Mouse (Mus musculus) embryonic facial prominence, embryonic 15.5 days (tissue): Measurements from ENCODE around the gene Myo1b. TPM values are rescaled to one million over a fixed set of nuclear protein-coding genes. Genes with fewer than 3 reads are reported as not detected.
A peak's percentile ranks its signal among the peaks of the same experiment; 100 is the strongest.

ENCODE experiments used
- ATAC-seq: fragments of 200-750 bp; cut with Nextera tagmentation; 2 replicates; pipeline ENCODE4 v1.8.0; 2017; ENCODE audit warnings: low read depth, moderate TSS enrichment; ENCODE audit not compliant: insufficient number of reproducible peaks, low FRiP score, low TSS enrichment
- H3K27ac ChIP-seq: fragments of 300-500 bp; sonication (generic); replicated peaks from 2 replicates; pipeline ENCODE4 v1.5.1; 2015; ENCODE audit warnings: mild to moderate bottlenecking, inconsistent platforms
- H3K27me3 ChIP-seq: fragments of 300-500 bp; sonication (generic); 2 replicates; pipeline ENCODE4 v1.6.1; 2015; ENCODE audit warnings: inconsistent platforms
- H3K36me3 ChIP-seq: fragments of 300-500 bp; sonication (generic); 2 replicates; pipeline ENCODE4 v1.6.1; 2015; ENCODE audit warnings: mild to moderate bottlenecking, inconsistent platforms
- H3K4me1 ChIP-seq: fragments of 300-500 bp; sonication (generic); 2 replicates; pipeline ENCODE4 v1.6.1; 2015; ENCODE audit warnings: inconsistent platforms
- H3K4me2 ChIP-seq: fragments of 300-500 bp; sonication (generic); replicated peaks from 2 replicates; pipeline ENCODE4 v1.6.1; 2015; ENCODE audit warnings: mild to moderate bottlenecking, inconsistent platforms
- H3K4me3 ChIP-seq: fragments of 300-500 bp; sonication (generic); replicated peaks from 2 replicates; pipeline ENCODE4 v1.5.1; 2015; ENCODE audit warnings: mild to moderate bottlenecking, inconsistent platforms
- H3K9ac ChIP-seq: fragments of 300-500 bp; sonication (generic); 2 replicates; pipeline ENCODE4 v1.6.1; 2015; ENCODE audit warnings: inconsistent platforms
- H3K9me3 ChIP-seq: fragments of 300-500 bp; sonication (generic); replicated peaks from 2 replicates; pipeline ENCODE4 v1.6.1; 2016; ENCODE audit warnings: inconsistent platforms
- WGBS: fragments of 180-500 bp; shearing (Covaris S2); methylation state at CpG from one replicate; pipeline ENCODE4 v1.1.7; 2015; 5-methylcytosine and 5-hydroxymethylcytosine counted together
- polyA plus RNA-seq: library from polyadenylated mRNA; unstranded; fragments of >200 nt; fragmentation: Nextera tagmentation; extraction: Ambion mirVana; gene quantifications from 2 replicates; pipeline ENCODE4 v1.2.1, GENCODE M21; 2015

The Myo1b gene
- polyA plus RNA-seq, 1 experiment from 2014 or later, result 76.2 TPM

DNA sequence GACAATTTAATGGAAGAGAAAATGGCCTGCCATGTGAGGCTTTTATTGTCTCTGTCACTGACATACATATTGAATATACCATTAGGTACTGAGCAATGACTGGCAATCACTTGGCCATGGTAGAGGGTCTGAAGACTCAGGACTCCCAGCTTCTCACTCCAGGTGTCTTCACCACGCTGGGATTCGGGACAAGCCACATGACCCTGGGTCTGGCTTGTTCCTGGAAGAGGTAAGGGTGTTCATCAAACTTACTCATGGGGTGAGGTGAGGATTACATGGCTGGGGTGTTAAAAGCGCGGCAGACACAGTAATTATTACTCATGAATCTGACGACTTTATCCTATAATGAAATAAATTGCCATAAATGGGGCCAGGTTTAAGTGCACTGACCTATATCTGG lies 405 bp upstream of the Myo1b start:
- peak overlapping the region; percentile 64 for H3K4me2 ChIP-seq
- peak overlapping the region; percentile 69 for H3K4me3 ChIP-seq
- no peaks in the 10 kb centered on the region for H3K36me3 ChIP-seq
- H3K4me1 ChIP-seq, result peaks cover 14% of the 10 kb centered on the region
- no peaks in the 10 kb centered on the region for H3K27me3 ChIP-seq
- H3K9ac ChIP-seq, result no peak overlapping the region
- no peak for ATAC-seq
- WGBS, result 49% methylated on average over 5 of the region's 5 CpGs
- H3K9me3 ChIP-seq, result no peaks in the 10 kb centered on the region
- no peak overlapping the region for H3K27ac ChIP-seq

DNA sequence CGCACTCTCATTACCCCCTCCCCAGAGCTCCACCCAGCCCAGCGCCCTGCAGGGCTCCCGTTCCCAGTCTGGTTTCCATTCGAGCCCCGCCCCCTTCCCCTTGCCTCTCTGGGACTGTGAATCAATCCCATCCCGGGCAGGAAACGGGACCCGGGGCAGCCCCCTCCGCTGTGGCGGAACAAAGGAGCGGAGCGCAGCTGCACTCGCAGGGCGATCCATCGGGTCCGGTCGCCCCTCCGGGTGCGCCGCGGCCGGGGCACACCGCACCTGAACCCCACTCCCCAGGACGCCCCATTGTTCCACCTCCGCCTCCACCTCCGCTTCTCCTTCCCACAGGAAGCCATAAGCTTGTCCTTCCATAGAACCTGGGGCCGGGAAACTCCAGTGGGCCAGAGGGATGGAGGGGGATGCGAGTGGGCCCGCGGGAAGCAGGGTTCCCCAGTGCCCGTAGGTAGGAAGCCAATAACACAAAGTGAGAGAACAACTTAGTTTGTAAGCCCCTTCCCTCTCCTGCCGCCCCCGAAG lies 758 bp downstream of the Myo1b start:
- Histone ChIP-seq H3K4me1 (peaks cover 14% of the 10 kb centered on the region), H3K27ac (peak overlapping the region; percentile 86), H3K9ac (peak overlapping the region; percentile 76), H3K4me3 (peak overlapping the region; percentile 69), H3K4me2 (peak overlapping the region; percentile 64), H3K36me3 (no peaks in the 10 kb centered on the region), H3K27me3 (no peaks in the 10 kb centered on the region), H3K9me3 (no peaks in the 10 kb centered on the region)
- peak; percentile 88 for ATAC-seq
- under 1% methylated on average over 33 of the region's 33 CpGs for WGBS

DNA sequence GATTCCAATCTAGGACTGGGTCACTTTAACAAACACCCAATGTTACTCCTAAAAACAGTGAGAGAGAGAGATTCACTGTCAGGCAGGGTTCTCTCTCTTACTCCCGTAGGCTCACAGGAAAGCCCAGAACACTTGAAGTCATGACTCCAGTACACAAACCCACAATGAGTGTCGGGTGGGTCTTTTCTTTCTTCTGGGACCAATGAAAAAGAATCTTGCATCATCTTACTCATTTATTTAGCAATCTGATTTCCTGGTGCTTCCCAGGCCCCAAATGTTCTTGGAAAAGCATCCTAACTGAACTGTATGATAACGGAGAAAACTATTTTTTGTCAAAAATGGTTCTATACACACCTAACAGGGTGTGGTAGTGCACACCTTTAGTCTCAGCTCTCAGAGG lies 1.8 kb downstream of the Myo1b start:
- Histone ChIP-seq H3K4me2 (peak overlapping the region; percentile 64), H3K4me1 (peaks cover 20% of the 10 kb centered on the region), H3K27ac (no peak overlapping the region), H3K4me3 (peak overlapping the region; percentile 69; the same call in 1 of the 2 replicates), H3K9me3 (no peaks in the 10 kb centered on the region), H3K36me3 (no peaks in the 10 kb centered on the region), H3K9ac (no peak overlapping the region), H3K27me3 (no peaks in the 10 kb centered on the region)
- WGBS, result 66% methylated on average over 3 of the region's 3 CpGs
- no peak for ATAC-seq

DNA sequence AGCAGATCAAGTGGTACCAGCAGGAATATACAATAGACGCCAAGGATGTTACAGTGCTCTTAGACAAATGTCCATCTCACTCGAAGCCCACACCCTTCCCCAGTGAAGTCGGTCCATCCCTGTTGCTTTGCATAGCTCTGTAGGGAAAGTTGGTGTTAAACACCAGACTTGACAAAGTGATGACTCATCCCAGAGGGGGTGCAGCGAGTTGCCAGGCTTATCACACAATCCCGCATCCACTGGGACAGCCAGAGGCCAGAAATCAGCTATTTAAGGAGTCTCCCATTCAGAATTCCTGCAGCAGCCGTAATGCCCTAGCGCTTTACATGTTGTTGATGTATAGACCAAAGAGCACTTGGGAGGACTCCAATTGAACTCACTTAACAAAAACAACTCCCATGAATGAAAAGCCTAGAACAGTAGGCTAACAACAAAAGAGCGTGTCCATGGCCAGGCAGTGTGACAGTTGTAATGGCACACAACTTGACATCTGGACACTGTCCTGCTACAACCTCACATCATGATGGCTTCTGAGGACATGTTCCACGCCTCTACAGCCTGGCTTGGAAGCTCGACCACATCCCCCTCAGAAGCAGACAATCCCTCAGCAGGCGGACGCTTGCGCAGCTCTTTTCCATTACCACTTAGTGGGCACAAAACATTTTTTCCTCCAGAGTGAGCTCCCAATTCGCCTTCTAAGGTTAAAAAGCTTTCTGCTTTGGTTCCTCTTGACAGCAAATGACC lies 2.6 kb downstream of the Myo1b start:
- Histone ChIP-seq H3K27ac (no peak overlapping the region), H3K4me2 (peak overlapping the region; percentile 64; the same call in 1 of the 2 replicates), H3K36me3 (no peaks in the 10 kb centered on the region), H3K4me1 (peaks cover 20% of the 10 kb centered on the region), H3K9ac (no peak overlapping the region), H3K4me3 (0 out of 2 replicates have a peak overlapping the region, but pooled peaks have one; percentile 69), H3K27me3 (no peaks in the 10 kb centered on the region), H3K9me3 (no peaks in the 10 kb centered on the region)
- no peak for ATAC-seq
- 66% methylated on average over 14 of the region's 14 CpGs for WGBS

DNA sequence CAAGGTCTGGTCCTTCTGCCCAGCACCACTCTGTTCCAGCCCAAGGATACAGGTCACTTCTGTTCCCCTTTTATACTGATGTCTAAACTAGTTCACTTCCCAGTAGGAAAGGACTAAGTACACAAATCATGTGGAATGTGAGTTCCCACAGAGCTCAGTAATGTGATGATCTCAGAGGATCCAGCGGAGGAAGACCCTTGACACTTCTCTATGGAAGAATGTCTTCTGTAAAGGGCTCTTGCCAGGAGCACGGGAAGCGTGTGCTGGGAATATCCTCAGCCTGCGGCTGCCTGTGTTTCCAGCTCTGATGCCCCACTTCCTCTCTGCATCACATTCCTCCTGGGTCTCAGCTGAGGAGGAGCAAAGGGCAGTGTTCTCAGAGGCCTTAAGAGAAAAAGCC lies 4.5 kb downstream of the Myo1b start:
- H3K4me2 ChIP-seq, result no peak overlapping the region
- WGBS, result 54% methylated on average over 4 of the region's 4 CpGs
- H3K27ac ChIP-seq, result no peak overlapping the region
- no peak overlapping the region for H3K4me3 ChIP-seq
- H3K4me1 ChIP-seq, result peaks cover 31% of the 10 kb centered on the region
- no peaks in the 10 kb centered on the region for H3K36me3 ChIP-seq
- no peak for ATAC-seq
- no peaks in the 10 kb centered on the region for H3K9me3 ChIP-seq
- no peaks in the 10 kb centered on the region for H3K27me3 ChIP-seq
- no peak overlapping the region for H3K9ac ChIP-seq

- H3K36me3 ChIP-seq, result no peaks in the 10 kb centered on the region
- no peak overlapping the region for H3K27ac ChIP-seq
- no peaks in the 10 kb centered on the region for H3K27me3 ChIP-seq
- H3K4me3 ChIP-seq, result no peak overlapping the region
- no peaks in the 10 kb centered on the region for H3K9me3 ChIP-seq
- H3K9ac ChIP-seq, result no peak overlapping the region
- 61% methylated on average over 2 of the region's 2 CpGs for WGBS
- peaks cover 43% of the 10 kb centered on the region for H3K4me1 ChIP-seq
- ATAC-seq, result no peak
- no peak overlapping the region for H3K4me2 ChIP-seq
These were observed 6.7 kb downstream of the Myo1b start for GRCm38 (mm10) chr1:51909204-51909603.

- no peak overlapping the region for H3K4me2 ChIP-seq
- no peaks in the 10 kb centered on the region for H3K36me3 ChIP-seq
- H3K27me3 ChIP-seq, result no peaks in the 10 kb centered on the region
- no peak overlapping the region for H3K9ac ChIP-seq
- H3K27ac ChIP-seq, result peak overlapping the region; percentile 29; the same call in 1 of the 2 replicates
- no peak for ATAC-seq
- no peak overlapping the region for H3K4me3 ChIP-seq
- WGBS, result 46% methylated on average over 8 of the region's 8 CpGs
- H3K9me3 ChIP-seq, result no peaks in the 10 kb centered on the region
- H3K4me1 ChIP-seq, result peaks cover 38% of the 10 kb centered on the region
These were observed 8.1 kb downstream of the Myo1b start for GRCm38 (mm10) chr1:51907821-51908220.

- WGBS, result 82% methylated on average over 8 of the region's 8 CpGs
- Histone ChIP-seq H3K4me1 (peaks cover 38% of the 10 kb centered on the region), H3K9ac (no peak overlapping the region), H3K36me3 (no peaks in the 10 kb centered on the region), H3K4me2 (no peak overlapping the region), H3K4me3 (no peak overlapping the region), H3K9me3 (no peaks in the 10 kb centered on the region), H3K27me3 (no peaks in the 10 kb centered on the region), H3K27ac (no peak overlapping the region)
- ATAC-seq, result no peak
These were observed 9.5 kb downstream of the Myo1b start for GRCm38 (mm10) chr1:51906206-51906906.

DNA sequence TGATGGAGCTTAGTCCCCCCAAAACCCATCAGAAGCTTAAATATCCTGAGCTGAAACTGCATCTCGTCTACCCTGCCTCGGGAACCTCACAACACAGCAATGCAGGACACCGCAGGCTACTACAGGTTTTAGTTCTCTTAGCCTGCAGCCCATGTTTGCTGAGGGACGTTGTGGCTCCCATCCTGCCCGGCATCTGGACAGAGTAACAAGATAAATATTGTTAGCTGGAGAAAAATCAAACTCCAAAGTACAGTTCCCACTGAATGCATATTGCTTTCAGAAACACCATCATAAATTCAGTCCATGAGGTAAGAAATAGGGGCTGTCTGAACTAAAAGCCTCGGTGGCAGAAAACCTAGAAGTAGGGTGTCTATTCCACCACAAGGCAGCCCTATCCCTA lies 10.8 kb downstream of the Myo1b start:
- 79% methylated on average over 6 of the region's 6 CpGs for WGBS
- Histone ChIP-seq H3K4me2 (no peak overlapping the region), H3K36me3 (no peaks in the 10 kb centered on the region), H3K4me1 (peaks cover 38% of the 10 kb centered on the region), H3K9ac (no peak overlapping the region), H3K27me3 (no peaks in the 10 kb centered on the region), H3K4me3 (no peak overlapping the region), H3K27ac (no peak overlapping the region), H3K9me3 (no peaks in the 10 kb centered on the region)
- ATAC-seq, result no peak

- Histone ChIP-seq H3K27ac (no peak overlapping the region), H3K4me1 (peaks cover 23% of the 10 kb centered on the region), H3K9ac (no peak overlapping the region), H3K9me3 (no peaks in the 10 kb centered on the region), H3K36me3 (no peaks in the 10 kb centered on the region), H3K4me2 (no peak overlapping the region), H3K27me3 (no peaks in the 10 kb centered on the region), H3K4me3 (no peak overlapping the region)
- ATAC-seq, result peak; percentile 61
- WGBS, result 28% methylated on average over 6 of the region's 6 CpGs
These were observed 18.7 kb downstream of the Myo1b start for GRCm38 (mm10) chr1:51897160-51897572.

DNA sequence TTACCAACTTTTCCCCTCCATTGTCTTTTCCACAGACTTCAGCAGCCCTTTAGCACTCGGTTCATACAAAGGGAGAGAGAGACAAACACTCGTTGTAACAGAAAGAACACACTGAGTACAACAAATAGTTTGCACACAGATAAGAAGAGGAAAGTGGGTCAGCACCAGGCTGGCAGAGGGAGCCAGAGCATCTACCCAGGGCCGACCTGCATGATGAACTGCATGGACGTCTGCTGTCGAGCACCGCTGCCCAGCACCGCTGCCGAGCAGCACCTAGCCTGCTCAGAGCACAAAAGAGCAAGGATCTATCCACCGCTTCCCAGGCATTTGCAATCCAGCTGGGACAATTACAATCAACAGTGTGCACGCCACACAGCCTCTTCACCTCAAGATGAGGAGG lies 19.9 kb downstream of the Myo1b start:
- H3K9ac ChIP-seq, result no peak overlapping the region
- H3K4me2 ChIP-seq, result no peak overlapping the region
- ATAC-seq, result no peak
- 72% methylated on average over 10 of the region's 10 CpGs for WGBS
- H3K27ac ChIP-seq, result no peak overlapping the region
- H3K4me3 ChIP-seq, result no peak overlapping the region
- H3K27me3 ChIP-seq, result no peaks in the 10 kb centered on the region
- H3K4me1 ChIP-seq, result peaks cover 31% of the 10 kb centered on the region
- no peaks in the 10 kb centered on the region for H3K36me3 ChIP-seq
- H3K9me3 ChIP-seq, result no peaks in the 10 kb centered on the region
